Mouse (Mus musculus): ENCODE measurements around the gene Plekhh2.

- TF ChIP-seq CTCF (IDR thresholded peaks at IDR 0.05; ENCODE audit: borderline replicate concordance, insufficient read depth, low read length) (no peak), POLR2A (IDR thresholded peaks at IDR 0.05; ENCODE audit: low read depth, low read length) (no peak)
These were observed 146.5 kb downstream of the Plekhh2 start for GRCm38 (mm10) chr17:84658195-84658594.
